Mouse (Mus musculus) CH12.LX (cell line): ENCODE measurements around the gene Efna1. TPM values are rescaled to one million over a fixed set of nuclear protein-coding genes. Genes with fewer than 3 reads are reported as not detected.

Experiments used
- DNase-seq: peaks from one replicate; pipeline ENCODE4 v3.0.0-alpha.2; 2013; ENCODE audit errors: extremely low read depth
- H3K27ac ChIP-seq: 2 replicates; pipeline ENCODE4 v1.5.1; 2012; ENCODE audit warnings: low read depth, mild to moderate bottlenecking, control low read depth, moderate library complexity; ENCODE audit not compliant: insufficient read depth
- H3K27me3 ChIP-seq: replicated peaks from 2 replicates; pipeline ENCODE3; 2012; ENCODE audit warnings: inconsistent platforms
- H3K36me3 ChIP-seq, 2 experiments: replicated peaks in 1 of 2; 2 replicates each; pipeline versions ENCODE3 to v1.6.1; 2012; ENCODE audit warnings: inconsistent platforms in 1 of 2, low read length in 1 of 2, mild to moderate bottlenecking in 1 of 2, mixed read lengths in 1 of 2, moderate library complexity in 1 of 2; ENCODE audit not compliant: control insufficient read depth in 1 of 2, insufficient read depth in 1 of 2
- H3K4me1 ChIP-seq, 2 experiments: 2 replicates each; pipeline ENCODE4 v1.6.1; 2012; ENCODE audit warnings: inconsistent platforms in 1 of 2, moderate library complexity in 1 of 2; ENCODE audit not compliant: insufficient read depth in 2 of 2, control insufficient read depth in 1 of 2
- H3K4me2 ChIP-seq: 2 replicates; pipeline ENCODE4 v1.6.1; 2012; ENCODE audit warnings: low read depth, mild to moderate bottlenecking, control low read depth; ENCODE audit not compliant: poor library complexity, insufficient read depth, severe bottlenecking
- H3K4me3 ChIP-seq, 3 experiments: fragments of 150-350 bp in 1 of 3; sonication (generic) in 1 of 3; replicated peaks in 1 of 3; 2 replicates each; pipeline versions ENCODE3 to v1.5.1; 2011 to 2012; ENCODE audit warnings: low read depth in 2 of 3, low read length in 2 of 3, mild to moderate bottlenecking in 2 of 3, moderate library complexity in 2 of 3, control low read depth in 1 of 3, improper control_type of control experiment in 1 of 3, inconsistent platforms in 1 of 3, mixed read lengths in 1 of 3; ENCODE audit not compliant: poor library complexity in 1 of 3
- H3K79me2 ChIP-seq: replicated peaks from 2 replicates; pipeline ENCODE4 v1.6.1; 2012; ENCODE audit warnings: mild to moderate bottlenecking, moderate library complexity; ENCODE audit not compliant: control insufficient read depth, poor library complexity, insufficient read depth, severe bottlenecking; ENCODE audit errors: extremely low read depth
- H3K9ac ChIP-seq: 2 replicates; pipeline ENCODE4 v1.6.1; 2012; ENCODE audit warnings: low read depth, mild to moderate bottlenecking, control low read depth, moderate library complexity; ENCODE audit not compliant: insufficient read depth
- H3K9me3 ChIP-seq: replicated peaks from 2 replicates; pipeline ENCODE3; 2012; ENCODE audit warnings: low read length, inconsistent platforms, mixed read lengths
- BHLHE40 ChIP-seq: IDR thresholded peaks from 2 replicates; pipeline ENCODE4 v1.6.1; 2011; ENCODE audit warnings: mild to moderate bottlenecking, low read depth, low read length, improper control_type of control experiment
- CHD2 ChIP-seq: IDR thresholded peaks from 2 replicates; pipeline ENCODE4 v1.6.1; 2011; ENCODE audit warnings: low read length, improper control_type of control experiment
- CTCF ChIP-seq, 2 experiments: IDR thresholded peaks in 1 of 2; conservative IDR thresholded peaks in 1 of 2; 2 replicates each; pipeline ENCODE4 v1.5.1; 2011 to 2012; ENCODE audit warnings: low read depth in 2 of 2, low read length in 2 of 2, improper control_type of control experiment in 1 of 2, inconsistent platforms in 1 of 2, mild to moderate bottlenecking in 1 of 2, moderate library complexity in 1 of 2
- E2F4 ChIP-seq: IDR thresholded peaks from 2 replicates; pipeline ENCODE4 v1.6.1; 2011; ENCODE audit warnings: low read depth, low read length, improper control_type of control experiment; ENCODE audit not compliant: insufficient replicate concordance
- ELF1 ChIP-seq: IDR thresholded peaks from 2 replicates; pipeline ENCODE4 v1.6.1; 2014; ENCODE audit warnings: low read depth, mild to moderate bottlenecking, inconsistent platforms, low read length, improper control_type of control experiment
- EP300 ChIP-seq: IDR thresholded peaks from 2 replicates; pipeline ENCODE4 v1.6.1; 2011; ENCODE audit warnings: low read length, improper control_type of control experiment
- ETS1 ChIP-seq: conservative IDR thresholded peaks from 2 replicates; pipeline ENCODE4 v1.6.1; 2012; ENCODE audit warnings: low read depth, mild to moderate bottlenecking, inconsistent platforms, low read length, improper control_type of control experiment, moderate library complexity
- GABPA ChIP-seq: IDR thresholded peaks from 2 replicates; pipeline ENCODE4 v1.6.1; 2012; ENCODE audit warnings: low read depth, low read length, improper control_type of control experiment, inconsistent platforms; ENCODE audit not compliant: insufficient replicate concordance
- JUN ChIP-seq: IDR thresholded peaks from 2 replicates; pipeline ENCODE4 v1.6.1; 2011; ENCODE audit warnings: low read depth, mild to moderate bottlenecking, low read length, improper control_type of control experiment, moderate library complexity; ENCODE audit not compliant: insufficient read depth
- JUND ChIP-seq: conservative IDR thresholded peaks from 2 replicates; pipeline ENCODE4 v1.6.1; 2011; ENCODE audit warnings: low read depth, low read length, improper control_type of control experiment
- KAT2A ChIP-seq: IDR thresholded peaks from 2 replicates; pipeline ENCODE4 v1.6.1; 2012; ENCODE audit warnings: low read length, improper control_type of control experiment, inconsistent platforms; ENCODE audit not compliant: insufficient replicate concordance
- MAX ChIP-seq: IDR thresholded peaks from 2 replicates; pipeline ENCODE4 v1.6.1; 2011; ENCODE audit warnings: low read length, improper control_type of control experiment
- MEF2A ChIP-seq: IDR thresholded peaks from 2 replicates; pipeline ENCODE4 v1.6.1; 2014; ENCODE audit warnings: low read depth, mild to moderate bottlenecking, inconsistent platforms, low read length, improper control_type of control experiment, borderline replicate concordance
- MXI1 ChIP-seq: IDR thresholded peaks from 2 replicates; pipeline ENCODE4 v1.6.1; 2011; ENCODE audit warnings: mild to moderate bottlenecking, low read depth, low read length, improper control_type of control experiment
- MYC ChIP-seq: IDR thresholded peaks from 2 replicates; pipeline ENCODE4 v1.6.1; 2011; ENCODE audit warnings: low read depth, mild to moderate bottlenecking, improper control_type of control experiment, low read length
- PAX5 ChIP-seq: IDR thresholded peaks from 2 replicates; pipeline ENCODE4 v1.6.1; 2012; ENCODE audit warnings: low read length, inconsistent platforms, mixed read lengths
- POLR2A ChIP-seq: IDR thresholded peaks from 2 replicates; pipeline ENCODE4 v1.6.1; 2011; ENCODE audit warnings: low read depth, mild to moderate bottlenecking, improper control_type of control experiment, low read length
- RAD21 ChIP-seq: IDR thresholded peaks from 2 replicates; pipeline ENCODE4 v1.6.1; 2011; ENCODE audit warnings: low read depth, mild to moderate bottlenecking, low read length, improper control_type of control experiment, moderate library complexity
- RCOR1 ChIP-seq: conservative IDR thresholded peaks from 2 replicates; pipeline ENCODE4 v1.6.1; 2012; ENCODE audit warnings: low read depth, mild to moderate bottlenecking, inconsistent platforms, low read length, improper control_type of control experiment
- SIN3A ChIP-seq: IDR thresholded peaks from 2 replicates; pipeline ENCODE4 v1.6.1; 2012; ENCODE audit warnings: low read length, improper control_type of control experiment, inconsistent platforms
- SMC3 ChIP-seq: IDR thresholded peaks from 2 replicates; pipeline ENCODE4 v1.6.1; 2011; ENCODE audit warnings: low read depth, low read length, improper control_type of control experiment
- TBP ChIP-seq: conservative IDR thresholded peaks from 2 replicates; pipeline ENCODE4 v1.6.1; 2011; ENCODE audit warnings: low read depth, low read length, improper control_type of control experiment
- TCF12 ChIP-seq: IDR thresholded peaks from 2 replicates; pipeline ENCODE4 v1.6.1; 2014; ENCODE audit warnings: low read depth, mild to moderate bottlenecking, inconsistent platforms, low read length, improper control_type of control experiment
- USF2 ChIP-seq: conservative IDR thresholded peaks from 2 replicates; pipeline ENCODE4 v1.6.1; 2011; ENCODE audit warnings: low read depth, low read length, improper control_type of control experiment
- ZKSCAN1 ChIP-seq: IDR thresholded peaks from 2 replicates; pipeline ENCODE4 v1.6.1; 2012; ENCODE audit warnings: low read depth, inconsistent platforms, low read length, improper control_type of control experiment, borderline replicate concordance
- ZMIZ1 ChIP-seq: IDR thresholded peaks from 2 replicates; pipeline ENCODE4 v1.6.1; 2012; ENCODE audit warnings: low read depth, mild to moderate bottlenecking, inconsistent platforms, low read length, improper control_type of control experiment
- ZNF384 ChIP-seq: IDR thresholded peaks from 2 replicates; pipeline ENCODE4 v1.6.1; 2012; ENCODE audit warnings: low read depth, low read length, improper control_type of control experiment, inconsistent platforms
- dilution Hi-C: fragments of 300-500 bp; cut with MboI; formaldehyde crosslinking; loops from 2 replicates; pipeline ENCODE4 v1.14.3; 2020; ENCODE audit warnings: low sequenced_read_pairs; ENCODE audit not compliant: extremely low pct_unique_long_range_greater_than_20kb, extremely low pct_ligation_motif_present
- in situ Hi-C: fragments of 300-500 bp; cut with MboI; formaldehyde crosslinking; loops from 3 replicates; pipeline ENCODE4 v1.14.3; 2019; ENCODE audit warnings: low sequenced_read_pairs, low pct_ligation_motif_present, low pct_unique_long_range_greater_than_20kb, mixed read lengths
- polyA plus RNA-seq: library from polyadenylated mRNA; unstranded; fragments of >175 nt; gene quantifications from 2 replicates; pipeline ENCODE4 v1.2.1, GENCODE M21; 2012; ENCODE audit warnings: low read depth; ENCODE audit not compliant: insufficient read length
- total RNA-seq, 2 experiments: library from RNA; depleted of rRNA; stranded (reverse); fragments of 300-350 nt in 1 of 2; fragments of >200 nt in 1 of 2; gene quantifications; 2 replicates each; pipeline ENCODE4 v1.2.3; 2012 to 2014

Gene Efna1
- total and polyA plus RNA-seq, 3 experiments: 0.70 to 0.93 (median 0.71) TPM

- Histone ChIP-seq H3K9ac (no peak overlapping the region), H3K9me3 (no peaks in the 10 kb centered on the region), H3K27ac (no peak overlapping the region), H3K36me3 (peaks cover 39 to 65% of the 10 kb centered on the region in 2 experiments), H3K79me2 (no peaks in the 10 kb centered on the region), H3K4me2 (no peak overlapping the region), H3K4me1 (peaks cover 8 to 19% of the 10 kb centered on the region in 2 experiments), H3K27me3 (no peaks in the 10 kb centered on the region), H3K4me3 (no peak overlapping the region)
- dilution Hi-C loops (no loop called here), in situ Hi-C loops (no loop called here)
- TF ChIP-seq TCF12 (no peak), PAX5 (no peak), SIN3A (no peak), CTCF (conservative IDR thresholded peaks at IDR 0.05 in 1 of 2, IDR thresholded peaks at IDR 0.05 in 1 of 2; ENCODE audit: low read depth in 2 of 2, low read length in 2 of 2) (no peak), KAT2A (no peak), MEF2A (no peak), GABPA (no peak), EP300 (no peak), POLR2A (no peak), SMC3 (no peak), CHD2 (no peak), RCOR1 (no peak), MYC (no peak), ZKSCAN1 (no peak), ETS1 (no peak), USF2 (no peak), TBP (no peak), ZNF384 (no peak)
- no peak for DNase-seq
Measured at GRCm38 (mm10) chr3:89238494-89238893, 42.4 kb downstream of the Efna1 start.

- no peaks in the 10 kb centered on the region for H3K27me3 ChIP-seq
- in situ Hi-C loops: no loop called here
Measured at GRCm38 (mm10) chr3:89237682-89238081, 43.3 kb downstream of the Efna1 start.

More at GRCm38 (mm10) chr3:89237682-89238081, 43.3 kb downstream of the Efna1 start:
- H3K4me2 ChIP-seq: no peak overlapping the region
- no peak for TF ChIP-seq BHLHE40
- TF ChIP-seq MAX: no peak
- TF ChIP-seq TBP: no peak
- TF ChIP-seq MXI1: no peak
- TF ChIP-seq ELF1: no peak
- TF ChIP-seq SMC3: no peak
- TF ChIP-seq RAD21: no peak
- TF ChIP-seq ZMIZ1: no peak
- TF ChIP-seq CTCF (conservative IDR thresholded peaks at IDR 0.05 in 1 of 2, IDR thresholded peaks at IDR 0.05 in 1 of 2; ENCODE audit: low read depth in 2 of 2, low read length in 2 of 2): no peak
- TF ChIP-seq KAT2A: no peak
- no peak for TF ChIP-seq TCF12
- no peak for TF ChIP-seq JUN
- TF ChIP-seq POLR2A: no peak
- TF ChIP-seq JUND: no peak
- TF ChIP-seq E2F4: no peak
- no peak for TF ChIP-seq ZKSCAN1
- TF ChIP-seq, all 38 proteins: peak for 0
- no peaks in the 10 kb centered on the region for H3K9me3 ChIP-seq
- peaks cover 39 to 64% of the 10 kb centered on the region in 2 experiments for H3K36me3 ChIP-seq
- dilution Hi-C loops: no loop called here
- H3K27ac ChIP-seq: no peak overlapping the region
- H3K9ac ChIP-seq: no peak overlapping the region
- no peaks in the 10 kb centered on the region for H3K79me2 ChIP-seq
- no peak for DNase-seq
- H3K4me3 ChIP-seq: no peak overlapping the region
- H3K4me1 ChIP-seq: peaks cover 14 to 21% of the 10 kb centered on the region in 2 experiments
